Mouse (Mus musculus): Measurements from ENCODE around the gene Ecpas. TPM values are rescaled to one million over a fixed set of nuclear protein-coding genes. Genes with fewer than 3 reads are reported as not detected.

Ecpas gene
- polyA plus RNA-seq, 1 experiment, result 14.4 TPM

GRCm38 (mm10) chr4:58935846-58936245 lies 23.3 kb upstream of the Ecpas start:
- H3K4me1 ChIP-seq (ENCODE audit: control insufficient read depth, insufficient read depth, low read length), result 0 out of 2 replicates have a peak, but pooled peaks cover 3% of the 10 kb centered on the region
- no peak overlapping the region for H3K4me3 ChIP-seq (replicated peaks; ENCODE audit: extremely low read depth, low read depth, low read length)
- no peak for DNase-seq
- 48% methylated on average over 3 of the region's 3 CpGs for WGBS
- TF ChIP-seq POLR2A (IDR thresholded peaks at IDR 0.05; ENCODE audit: borderline replicate concordance, extremely low read depth, low read depth, low read length), result no peak
- no peak for TF ChIP-seq CTCF (IDR thresholded peaks at IDR 0.05; ENCODE audit: insufficient read depth, low read length)

DNA sequence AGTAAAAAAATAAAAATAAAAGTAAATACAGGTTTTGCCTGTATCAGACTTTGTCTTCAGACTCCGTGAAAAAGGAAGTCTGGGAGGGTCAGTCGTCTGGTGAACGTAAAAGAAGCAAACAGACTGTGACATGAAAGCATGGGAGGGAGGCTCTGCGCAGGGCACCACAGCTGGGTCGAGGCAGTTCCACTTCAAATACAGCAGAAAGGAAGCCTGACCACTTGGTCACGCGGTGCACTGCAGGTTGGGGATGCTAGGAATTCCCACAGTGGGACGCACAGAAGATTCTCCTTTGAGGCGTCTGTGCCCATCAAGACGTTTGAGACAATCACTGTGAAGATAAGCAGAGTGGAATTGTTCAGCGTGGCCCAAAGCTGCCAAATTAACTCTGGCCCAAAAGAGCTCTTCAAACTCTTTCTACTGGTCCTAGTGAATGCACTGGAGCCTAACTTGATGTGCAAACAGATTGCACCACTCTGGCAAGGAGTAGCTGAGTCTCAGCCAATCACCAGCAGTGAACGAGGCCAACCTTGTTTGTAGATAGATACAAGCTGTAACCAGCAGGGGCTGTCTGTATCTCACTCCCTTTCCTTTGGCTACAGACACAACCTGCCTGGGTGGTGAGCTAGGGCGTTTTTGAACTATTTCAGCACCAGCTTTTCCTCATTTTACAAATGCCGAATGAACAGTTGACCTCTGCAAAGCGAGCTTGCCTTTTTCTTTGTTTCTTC lies 22.4 kb upstream of the Ecpas start:
- 0 out of 2 replicates have a peak, but pooled peaks cover 3% of the 10 kb centered on the region for H3K4me1 ChIP-seq (ENCODE audit: control insufficient read depth, insufficient read depth, low read length)
- WGBS, result 23% methylated on average over 15 of the region's 15 CpGs
- TF ChIP-seq CTCF (IDR thresholded peaks at IDR 0.05; ENCODE audit: insufficient read depth, low read length) (no peak), POLR2A (IDR thresholded peaks at IDR 0.05; ENCODE audit: borderline replicate concordance, extremely low read depth, low read depth, low read length) (no peak)
- H3K4me3 ChIP-seq (replicated peaks; ENCODE audit: extremely low read depth, low read depth, low read length), result no peak overlapping the region
- peak; percentile 45 for DNase-seq

- Histone ChIP-seq H3K4me3 (replicated peaks; ENCODE audit: extremely low read depth, low read depth, low read length) (no peak overlapping the region), H3K4me1 (ENCODE audit: control insufficient read depth, insufficient read depth, low read length) (0 out of 2 replicates have a peak, but pooled peaks cover 3% of the 10 kb centered on the region)
- no peak for DNase-seq
- TF ChIP-seq POLR2A (IDR thresholded peaks at IDR 0.05; ENCODE audit: borderline replicate concordance, extremely low read depth, low read depth, low read length) (no peak), CTCF (IDR thresholded peaks at IDR 0.05; ENCODE audit: insufficient read depth, low read length) (no peak)
- WGBS, result 74% methylated on average over 4 of the region's 4 CpGs
Observed at GRCm38 (mm10) chr4:58934308-58934707, 21.8 kb upstream of the Ecpas start.

GRCm38 (mm10) chr4:58932541-58932940 lies 20.0 kb upstream of the Ecpas start:
- 66% methylated on average over 6 of the region's 6 CpGs for WGBS
- DNase-seq, result no peak
- 0 out of 2 replicates have a peak, but pooled peaks cover 3% of the 10 kb centered on the region for H3K4me1 ChIP-seq (ENCODE audit: control insufficient read depth, insufficient read depth, low read length)
- no peak overlapping the region for H3K4me3 ChIP-seq (replicated peaks; ENCODE audit: extremely low read depth, low read depth, low read length)
- no peak for TF ChIP-seq POLR2A (IDR thresholded peaks at IDR 0.05; ENCODE audit: borderline replicate concordance, extremely low read depth, low read depth, low read length)
- TF ChIP-seq CTCF (IDR thresholded peaks at IDR 0.05; ENCODE audit: insufficient read depth, low read length), result no peak

DNA sequence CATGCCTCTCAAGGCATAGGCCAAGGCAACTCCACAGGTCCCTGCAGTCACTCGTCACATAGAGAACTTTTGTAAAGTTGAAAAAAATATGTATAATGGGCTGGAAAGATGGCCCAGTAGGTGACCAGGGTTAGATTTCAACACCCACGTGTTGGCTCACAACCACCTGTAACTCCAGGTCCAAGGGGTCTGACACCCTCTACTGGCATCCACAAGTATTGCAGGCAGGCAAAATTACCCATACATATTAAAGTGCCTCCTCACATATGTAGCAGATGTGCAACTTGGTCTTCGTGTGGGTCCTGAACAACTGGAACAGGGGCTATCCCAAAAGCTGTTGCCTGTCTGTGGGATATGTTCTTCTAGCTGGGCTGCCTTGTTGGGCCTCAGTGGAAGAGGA lies 15.1 kb upstream of the Ecpas start:
- no peak for DNase-seq
- Histone ChIP-seq H3K4me1 (ENCODE audit: control insufficient read depth, insufficient read depth, low read length) (no peaks in the 10 kb centered on the region), H3K4me3 (replicated peaks; ENCODE audit: extremely low read depth, low read depth, low read length) (no peak overlapping the region)
- 0 out of 2 replicates have a peak, but pooled peaks have one; percentile 17 for TF ChIP-seq CTCF (IDR thresholded peaks at IDR 0.05; ENCODE audit: insufficient read depth, low read length)
- no peak for TF ChIP-seq POLR2A (IDR thresholded peaks at IDR 0.05; ENCODE audit: borderline replicate concordance, extremely low read depth, low read depth, low read length)
- 67% methylated on average over 3 of the region's 3 CpGs for WGBS

- no peak for DNase-seq
- WGBS, result 27% methylated on average over 2 of the region's 2 CpGs
- TF ChIP-seq POLR2A (IDR thresholded peaks at IDR 0.05; ENCODE audit: borderline replicate concordance, extremely low read depth, low read depth, low read length) (no peak), CTCF (IDR thresholded peaks at IDR 0.05; ENCODE audit: insufficient read depth, low read length) (no peak)
- Histone ChIP-seq H3K4me1 (ENCODE audit: control insufficient read depth, insufficient read depth, low read length) (no peaks in the 10 kb centered on the region), H3K4me3 (replicated peaks; ENCODE audit: extremely low read depth, low read depth, low read length) (no peak overlapping the region)
Observed at GRCm38 (mm10) chr4:58926120-58926519, 13.6 kb upstream of the Ecpas start.

DNA sequence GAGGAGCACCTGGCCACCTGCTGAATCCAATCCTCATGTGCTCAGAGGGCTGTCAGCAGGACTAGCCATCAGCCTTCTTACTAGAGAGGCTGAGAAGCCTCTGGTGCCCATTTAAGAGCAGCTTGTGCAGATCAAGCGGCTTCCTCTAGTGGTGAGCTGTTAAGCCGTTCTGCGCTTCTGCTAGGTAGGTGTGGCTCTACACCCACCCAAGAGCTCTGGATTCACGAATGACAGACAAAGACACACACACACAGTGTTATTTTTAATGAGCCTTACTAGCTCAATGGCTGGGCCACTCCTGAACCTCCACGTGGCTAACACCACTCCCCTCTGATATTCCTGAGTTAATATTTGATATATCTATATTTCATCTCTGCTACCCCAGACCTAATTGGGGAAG lies 13.1 kb upstream of the Ecpas start:
- no peak for TF ChIP-seq CTCF (IDR thresholded peaks at IDR 0.05; ENCODE audit: insufficient read depth, low read length)
- no peak for TF ChIP-seq POLR2A (IDR thresholded peaks at IDR 0.05; ENCODE audit: borderline replicate concordance, extremely low read depth, low read depth, low read length)
- Histone ChIP-seq H3K4me1 (ENCODE audit: control insufficient read depth, insufficient read depth, low read length) (no peaks in the 10 kb centered on the region), H3K4me3 (replicated peaks; ENCODE audit: extremely low read depth, low read depth, low read length) (no peak overlapping the region)
- DNase-seq, result no peak
- 42% methylated on average over 5 of the region's 5 CpGs for WGBS

- WGBS, result 66% methylated on average over 2 of the region's 2 CpGs
- TF ChIP-seq POLR2A (IDR thresholded peaks at IDR 0.05; ENCODE audit: borderline replicate concordance, extremely low read depth, low read depth, low read length), result no peak
- no peak for TF ChIP-seq CTCF (IDR thresholded peaks at IDR 0.05; ENCODE audit: insufficient read depth, low read length)
- Histone ChIP-seq H3K4me1 (ENCODE audit: control insufficient read depth, insufficient read depth, low read length) (no peaks in the 10 kb centered on the region), H3K4me3 (replicated peaks; ENCODE audit: extremely low read depth, low read depth, low read length) (no peak overlapping the region)
- no peak for DNase-seq
Observed at GRCm38 (mm10) chr4:58923933-58924332, 11.4 kb upstream of the Ecpas start.

DNA sequence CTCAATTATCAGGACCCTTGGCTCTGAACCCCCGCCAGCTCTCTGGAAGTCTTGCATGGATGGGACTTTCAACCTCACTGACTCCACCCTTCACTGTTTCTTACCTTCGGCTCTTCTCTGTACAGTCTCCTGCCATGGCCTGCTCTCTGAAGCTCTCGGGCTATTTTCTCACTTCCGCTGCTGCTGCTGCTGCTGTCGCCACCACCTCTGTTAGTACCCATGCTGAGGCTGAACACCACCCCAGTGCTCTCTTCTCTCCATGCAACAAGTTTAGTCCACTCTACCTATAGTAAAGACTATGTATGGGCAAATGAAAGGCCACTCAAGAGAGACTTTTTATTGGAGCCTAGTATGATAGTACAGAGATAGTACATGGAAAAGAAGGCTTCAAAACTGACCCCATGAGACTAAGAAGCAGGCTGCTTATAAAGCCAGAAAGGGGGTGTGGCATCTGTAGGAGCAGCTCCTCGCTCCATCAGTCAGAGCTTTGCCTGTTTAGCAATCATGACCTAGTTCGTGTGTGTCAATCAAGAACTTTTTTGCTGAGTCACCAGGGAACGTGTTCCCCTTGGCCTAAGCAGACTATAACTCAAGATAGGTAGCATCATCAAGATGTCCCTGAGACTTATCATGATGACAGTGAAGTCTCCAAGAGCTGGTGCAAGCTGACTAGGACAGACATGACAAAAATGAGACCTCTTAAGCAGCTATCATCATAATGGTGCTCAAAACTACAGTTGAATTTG lies 2.7 kb upstream of the Ecpas start:
- TF ChIP-seq POLR2A (IDR thresholded peaks at IDR 0.05; ENCODE audit: borderline replicate concordance, extremely low read depth, low read depth, low read length) (no peak), CTCF (IDR thresholded peaks at IDR 0.05; ENCODE audit: insufficient read depth, low read length) (no peak)
- peaks cover 7% of the 10 kb centered on the region for H3K4me1 ChIP-seq (ENCODE audit: control insufficient read depth, insufficient read depth, low read length)
- no peak for DNase-seq
- 81% methylated on average over 8 of the region's 8 CpGs for WGBS
- H3K4me3 ChIP-seq (replicated peaks; ENCODE audit: extremely low read depth, low read depth, low read length), result no peak overlapping the region
